Mouse (Mus musculus) ES-Bruce4 (cell line): ENCODE data around the gene Prkar1a.

Experiments used
- CTCF ChIP-seq: IDR thresholded peaks from one replicate; pipeline ENCODE4 v1.8.1; 2011; ENCODE audit warnings: low read depth, low read length
- EP300 ChIP-seq: IDR thresholded peaks from 2 replicates; pipeline ENCODE4 v1.6.1; 2011; ENCODE audit warnings: low read depth, low read length; ENCODE audit not compliant: insufficient read depth
- POLR2A ChIP-seq: IDR thresholded peaks from one replicate; pipeline ENCODE4 v1.8.1; 2011; ENCODE audit warnings: low read length; ENCODE audit not compliant: insufficient read depth

DNA sequence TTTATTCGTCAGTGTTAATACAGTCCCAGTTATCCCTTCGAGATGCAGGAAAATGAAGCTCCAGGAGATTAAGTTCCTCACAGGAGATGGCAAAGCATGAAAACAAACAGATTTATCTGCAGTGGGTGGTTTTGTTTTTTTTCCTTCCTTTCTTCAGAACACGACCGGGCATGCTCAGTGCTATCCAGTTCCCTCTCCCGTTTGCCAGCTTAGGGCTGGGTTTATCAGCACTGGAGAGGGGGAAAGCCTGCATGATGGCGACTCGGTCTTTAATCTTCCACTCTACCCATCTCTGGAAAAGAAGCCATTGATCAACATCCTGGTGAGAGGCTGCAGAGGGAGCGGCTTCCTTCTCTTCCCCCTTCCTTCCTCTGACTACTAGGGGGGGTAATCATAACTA lies at the start of gene Prkar1a:
- TF ChIP-seq POLR2A (no peak), CTCF (no peak), EP300 (no peak)
